ENCODE assay signal across 22 mouse cellular contexts in the genomic region with DNA sequence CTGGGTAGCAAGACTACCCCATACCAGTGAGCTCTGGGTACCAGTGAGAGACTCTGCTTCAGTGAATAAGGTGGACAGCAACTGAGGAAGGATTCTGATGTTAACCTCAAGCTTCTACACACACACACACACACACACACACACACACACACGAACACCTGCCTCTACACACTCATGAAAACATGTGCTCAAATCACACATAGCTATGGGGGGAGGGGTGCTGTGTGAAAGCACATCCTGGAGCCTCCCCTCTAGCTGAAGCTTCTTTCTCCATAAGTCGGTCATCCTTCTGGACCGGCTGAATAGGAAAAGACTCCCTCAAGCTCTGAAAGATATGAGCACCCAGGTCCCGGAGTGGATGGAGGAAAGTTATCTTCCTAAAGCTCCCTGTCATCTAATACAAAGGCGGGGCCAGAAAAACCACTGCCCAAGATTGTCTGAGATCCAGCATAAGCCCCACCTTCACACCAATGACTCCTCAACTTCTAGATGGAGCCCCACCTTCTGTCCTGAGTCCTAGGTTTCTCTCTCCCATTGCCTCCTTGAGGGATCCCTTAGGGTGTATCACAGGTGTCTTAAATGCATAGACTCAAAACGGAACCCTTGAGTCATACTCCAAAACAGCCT.
DNase-seq lines count a peak whose midpoint lies in the region; ATAC-seq and TF ChIP-seq lines count a peak whose summit lies in the region.
"Had no signal": no experiment of that assay in that cellular context is flagged by ENCODE, and none has a peak within 500 bp of the region (broad histone marks: within the 10 kb centered on the region; RNA-seq: fewer than 3 reads in every experiment).

No protein-coding gene starts in this region.

- H3K36me3 ChIP-seq in thymus, adult 2 months (ENCODE audit: control insufficient read depth, insufficient read depth, low read length): no peaks in the 10 kb centered on the region
- H3K36me3 ChIP-seq: embryonic facial prominence, embryonic 13.5 days; forebrain, embryonic 10.5 days; G1E; heart, embryonic 10.5 days had no signal

- H3K4me3 ChIP-seq in thymus, adult 2 months (ENCODE audit: control insufficient read depth, insufficient read depth, low read length): no peak overlapping the region
- H3K4me3 ChIP-seq in cerebellum, adult 2 months (replicated peaks; ENCODE audit: insufficient read depth, low read depth, low read length): no peak overlapping the region
- H3K4me3 ChIP-seq: embryonic facial prominence, embryonic 13.5 days; forebrain, embryonic 10.5 days; gastrocnemius, adult 2 months; heart, embryonic 10.5 days had no signal

- WGBS in thymus, adult 2 months: 72% methylated on average over 6 of the region's 6 CpGs
- 92% methylated on average over 6 of the region's 6 CpGs for whole genome bisulfite sequencing in cerebellum, adult 2 months

- TF ChIP-seq POLR2A in thymus, adult 2 months (IDR thresholded peaks at IDR 0.05; ENCODE audit: control insufficient read depth, extremely low read depth, insufficient read depth, low read length, poor library complexity): no peak
- TF ChIP-seq POLR2A in cerebellum, adult 2 months (IDR thresholded peaks at IDR 0.05; ENCODE audit: borderline replicate concordance, insufficient read depth, low read length): no peak

- no peaks in the 10 kb centered on the region for H3K27me3 ChIP-seq in thymus, adult 2 months (ENCODE audit: control insufficient read depth, insufficient read depth, low read length)
- no peaks in the 10 kb centered on the region for H3K27me3 ChIP-seq in cerebellum, adult 2 months (ENCODE audit: control insufficient read depth, insufficient read depth, low read length)
- H3K27me3 ChIP-seq: embryonic facial prominence, embryonic 13.5 days had no signal

- peak; percentile 33 for DNase-seq in thymus, adult 2 months
- no peak for DNase-seq in thymus, adult 18-20 months
- DNase-seq in induced T-regulatory cell, adult 2 months (ENCODE audit: low read depth): peak; percentile 56
- DNase-seq in thymus, postnatal 14 days: peak; percentile 56
- DNase-seq in cerebellum, adult 2 months: no peak
- DNase-seq in retina, embryonic 14.5 days (ENCODE audit: low spot score): no peak
- DNase-seq: adrenal gland, adult 8-10 months; adrenal gland, postnatal 36 days; cerebellum, adult 11 months; cerebellum, adult 9-10 months; cerebellum, postnatal 25 days; gastrocnemius, adult 2 months; gastrocnemius, postnatal 36 days; heart, adult 18-20 months; heart, postnatal 10 days had no signal

- peaks cover 12% of the 10 kb centered on the region for H3K4me1 ChIP-seq in thymus, adult 2 months (replicated peaks; ENCODE audit: control insufficient read depth, insufficient read depth, low read length)
- H3K4me1 ChIP-seq in cerebellum, adult 2 months (ENCODE audit: control insufficient read depth, insufficient read depth, low read length): no peaks in the 10 kb centered on the region
- H3K4me1 ChIP-seq: forebrain, embryonic 10.5 days; heart, embryonic 10.5 days had no signal

- no peak overlapping the region for H3K27ac ChIP-seq in thymus, adult 2 months (ENCODE audit: control insufficient read depth, insufficient read depth, low read length)
- no peak overlapping the region for H3K27ac ChIP-seq in cerebellum, adult 2 months (ENCODE audit: insufficient read depth, low read length)
- H3K27ac ChIP-seq: embryonic facial prominence, embryonic 13.5 days; forebrain, embryonic 10.5 days; gastrocnemius, adult 2 months; heart, embryonic 10.5 days; hindbrain, embryonic 14.5 days had no signal

- ATAC-seq in inflammation-experienced regulatory T-cells, adult 6 months: no peak
- ATAC-seq: forebrain, embryonic 14.5 days had no signal

- no peak for TF ChIP-seq CTCF in thymus, adult 2 months (IDR thresholded peaks at IDR 0.05; ENCODE audit: borderline replicate concordance, control insufficient read depth, extremely low read depth, insufficient read depth, low read length, poor library complexity)
- no peak for TF ChIP-seq CTCF in cerebellum, adult 2 months (IDR thresholded peaks at IDR 0.05; ENCODE audit: borderline replicate concordance, insufficient read depth, low read depth, low read length)

Comparison
In these comparisons a context has a peak if more than half of its experiments do, and no peak if none do; other contexts are left out.
1. DNase-seq: peak in thymus, adult 2 months (single experiment), induced T-regulatory cell, adult 2 months (single experiment) and thymus, postnatal 14 days (single experiment); none in thymus, adult 18-20 months (0 of 2), cerebellum, adult 2 months (0 of 2) and retina, embryonic 14.5 days (single experiment).